Mouse (Mus musculus) thymus, postnatal 25 days (tissue): ENCODE measurements at regions not wholly inside any gene's neighbourhood (a gene's known extent, or its start where the extent isn't known, plus 50 kb on each side); places are given as distances from the start of the nearest gene placed in this dataset.

Experiments used
- DNase-seq: peaks from one replicate; pipeline ENCODE4 v3.0.0; 2022

DNA sequence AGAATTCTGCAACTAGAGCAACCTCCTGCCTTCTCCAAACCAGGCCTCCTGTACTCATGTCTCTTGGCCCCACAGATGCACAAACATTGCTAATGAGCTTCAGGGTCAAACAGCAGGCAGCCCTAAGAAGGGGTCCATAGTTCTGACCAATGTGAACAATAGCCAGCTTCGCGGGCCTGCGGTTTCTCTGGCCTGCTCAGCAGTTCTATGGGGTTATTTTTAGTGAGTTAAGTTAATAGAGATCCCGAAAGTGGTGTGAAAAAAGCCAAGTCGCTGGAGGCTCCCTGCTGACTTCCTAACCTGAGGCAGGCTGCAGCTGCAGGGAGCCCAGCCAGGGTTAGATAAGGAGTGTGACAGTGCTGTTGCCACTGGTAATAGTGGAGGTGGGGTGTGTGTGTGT, 106.6 kb downstream of the Pdcd6ip start:
- no peak for DNase-seq

DNA sequence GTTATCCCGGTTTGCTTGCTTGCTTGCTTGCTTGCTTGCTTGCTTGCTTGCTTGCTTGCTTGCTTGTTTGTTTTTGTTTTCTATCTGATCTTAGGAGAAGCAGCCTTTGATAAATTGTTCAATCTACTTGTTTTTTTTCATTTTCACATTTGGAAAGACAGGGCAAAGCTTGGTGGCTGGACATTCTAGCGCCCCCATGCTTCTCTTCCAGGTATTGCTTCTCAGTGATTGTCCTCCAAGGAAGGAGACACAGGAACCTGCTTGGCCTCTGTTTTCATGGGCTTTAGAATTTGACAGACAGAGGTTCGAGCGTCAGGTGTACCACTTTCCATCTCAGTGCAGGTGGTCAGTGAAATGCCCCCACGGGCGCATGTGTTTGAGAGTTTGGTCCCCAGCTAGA, 120.8 kb downstream of the Pdcd6ip start:
- no peak for DNase-seq

DNA sequence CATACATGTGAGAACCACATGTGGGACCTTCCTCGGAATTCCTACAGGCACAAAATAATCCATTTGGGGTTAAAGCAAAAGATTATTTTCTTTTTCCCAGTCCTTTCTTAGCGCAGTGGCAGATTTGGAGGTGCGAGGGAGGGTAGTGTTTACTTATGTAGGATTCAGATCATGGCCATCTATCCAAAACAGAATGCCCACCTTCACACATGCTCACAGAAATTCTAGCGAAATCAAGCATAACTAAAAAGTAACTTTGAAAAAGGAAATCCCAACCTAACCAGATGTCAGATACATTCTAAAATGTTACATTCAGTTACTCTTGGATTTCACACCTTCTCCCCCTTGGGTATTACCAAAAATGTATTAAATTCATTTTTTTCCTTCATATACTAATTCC, 121.6 kb downstream of the Pdcd6ip start:
- DNase-seq, result no peak

DNA sequence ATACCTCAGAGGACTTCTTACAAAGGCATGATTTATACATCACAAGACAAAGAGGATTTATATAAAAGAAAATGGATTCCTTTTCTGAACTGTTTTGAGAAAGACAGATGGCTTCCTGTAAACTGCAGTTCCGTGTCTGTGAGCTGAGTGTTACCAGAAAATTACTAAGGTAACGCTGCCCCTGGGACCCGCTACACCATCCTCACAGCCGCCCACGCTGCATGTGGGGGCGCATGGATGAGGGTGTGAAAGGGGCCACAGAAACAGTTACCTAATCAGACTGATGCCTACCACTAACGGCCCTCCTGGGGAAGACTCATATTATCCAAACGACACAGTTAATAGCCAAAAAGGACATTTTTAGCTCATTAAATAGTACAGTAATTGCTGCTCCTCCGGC, 129.8 kb downstream of the Pdcd6ip start:
- no peak for DNase-seq

DNA sequence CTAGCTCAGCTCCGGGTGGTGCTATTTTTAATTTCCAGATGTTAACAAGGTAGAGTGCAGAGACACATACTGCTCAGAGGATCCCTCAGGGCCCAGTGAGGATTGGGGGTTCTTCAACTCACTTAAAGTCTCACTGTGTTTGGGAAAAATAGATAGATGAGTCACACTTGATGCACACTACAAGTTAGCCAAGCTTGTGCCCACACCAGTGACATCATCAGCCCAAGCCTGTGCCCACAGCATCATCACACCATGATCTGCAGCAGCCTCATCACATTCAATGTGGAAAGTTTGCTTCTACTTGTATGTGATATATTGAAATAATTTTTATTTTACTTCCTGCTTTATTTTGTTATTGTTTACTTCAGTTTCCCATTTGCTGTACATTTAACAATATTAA, 139.2 kb downstream of the Pdcd6ip start:
- no peak for DNase-seq

DNA sequence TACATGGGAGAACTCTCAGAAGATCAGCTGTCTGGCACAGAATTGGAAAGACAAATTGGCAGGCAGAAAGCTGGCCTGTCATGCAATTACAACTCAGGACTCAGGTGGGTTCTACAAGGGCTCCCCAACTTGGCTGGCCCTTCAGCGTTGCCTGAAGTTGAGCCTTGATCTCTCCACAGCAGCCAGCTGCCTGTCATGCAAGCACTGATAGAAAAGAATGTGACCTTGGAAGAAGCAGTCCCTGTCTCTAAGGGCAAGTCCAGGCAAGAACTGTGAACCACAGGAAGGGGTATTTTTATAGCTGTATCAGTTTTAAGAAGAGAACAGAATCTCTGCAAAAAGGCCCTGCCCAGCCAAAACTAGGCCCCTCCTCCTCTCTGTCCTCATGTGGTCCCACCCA, 140.4 kb downstream of the Pdcd6ip start:
- DNase-seq, result no peak

DNA sequence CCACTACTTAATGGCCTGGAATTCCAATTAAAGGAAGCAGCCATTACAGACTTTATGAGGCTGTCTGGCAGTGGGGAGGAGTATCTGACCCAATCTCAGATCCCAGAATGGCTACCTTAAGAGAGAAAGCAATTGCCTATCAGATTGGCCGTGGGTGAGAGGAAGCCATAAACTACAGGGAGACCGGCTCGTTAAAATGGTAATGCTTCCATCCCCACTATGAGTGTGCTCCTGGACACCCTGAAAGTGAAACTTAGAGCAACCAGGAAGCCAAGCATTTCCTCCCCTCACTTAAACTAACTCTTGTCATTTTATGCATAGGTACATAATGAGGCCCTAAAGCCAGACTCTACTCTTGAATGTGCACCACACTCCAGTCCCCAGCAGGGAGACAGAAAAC, 141.4 kb downstream of the Pdcd6ip start:
- DNase-seq, result no peak

DNA sequence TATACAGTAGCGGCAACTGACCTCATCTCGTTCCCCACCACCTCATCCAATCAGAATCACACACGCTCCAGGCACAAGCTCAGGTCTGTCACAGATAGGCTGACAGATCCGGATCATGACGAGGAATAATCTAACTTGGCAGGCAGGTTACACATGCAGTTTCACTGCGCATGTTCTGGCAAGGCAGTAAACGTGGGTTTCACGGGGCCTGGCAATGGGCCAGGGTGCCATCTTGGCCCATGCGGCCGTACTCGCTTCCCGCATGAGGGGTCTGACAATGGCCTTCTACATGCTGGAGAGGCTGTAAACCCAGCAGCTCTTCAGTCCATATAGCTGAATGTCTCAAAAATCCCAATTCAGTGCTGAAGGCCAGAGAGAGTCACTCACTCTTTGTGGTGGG, 154.1 kb downstream of the Pdcd6ip start:
- DNase-seq, result no peak

DNA sequence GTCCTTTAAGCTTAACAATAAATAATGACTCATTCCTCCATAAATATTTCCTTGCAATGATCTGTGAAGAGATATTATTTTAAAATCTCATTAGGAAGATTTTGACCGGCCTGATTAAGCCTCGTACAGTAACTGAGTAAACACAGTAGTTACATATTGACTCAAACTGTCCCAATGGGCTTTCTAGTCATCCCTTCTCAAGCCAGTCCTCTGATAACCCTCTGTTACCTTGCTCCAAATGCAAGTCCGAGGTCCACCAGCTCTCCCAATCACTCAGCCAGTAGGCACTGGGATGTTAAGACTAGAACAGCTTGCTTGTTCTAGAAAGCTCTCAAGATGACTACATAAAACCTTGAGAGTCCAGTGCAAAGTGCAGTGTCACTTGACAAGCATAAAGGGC, 160.6 kb downstream of the Pdcd6ip start:
- DNase-seq, result no peak

DNA sequence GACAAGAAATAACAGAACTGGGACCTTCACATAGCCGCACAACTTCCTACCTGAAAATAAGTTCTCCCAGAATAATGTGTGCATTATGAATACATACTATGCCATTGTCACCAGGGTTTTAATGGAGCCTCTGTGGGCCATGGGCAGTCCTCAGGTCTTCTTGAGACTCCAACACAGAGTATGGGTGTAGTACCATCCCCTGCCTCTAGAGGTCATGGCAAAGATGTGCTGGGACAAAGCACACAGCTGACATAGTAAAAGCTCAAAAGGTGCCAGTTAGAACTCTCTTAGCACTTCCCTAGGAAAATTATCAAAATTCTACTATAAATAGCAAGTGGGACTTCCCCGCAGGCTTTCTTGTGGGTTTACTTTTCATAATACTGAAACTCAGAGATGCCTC, 179.5 kb downstream of the Pdcd6ip start:
- DNase-seq, result peak; percentile 6

DNA sequence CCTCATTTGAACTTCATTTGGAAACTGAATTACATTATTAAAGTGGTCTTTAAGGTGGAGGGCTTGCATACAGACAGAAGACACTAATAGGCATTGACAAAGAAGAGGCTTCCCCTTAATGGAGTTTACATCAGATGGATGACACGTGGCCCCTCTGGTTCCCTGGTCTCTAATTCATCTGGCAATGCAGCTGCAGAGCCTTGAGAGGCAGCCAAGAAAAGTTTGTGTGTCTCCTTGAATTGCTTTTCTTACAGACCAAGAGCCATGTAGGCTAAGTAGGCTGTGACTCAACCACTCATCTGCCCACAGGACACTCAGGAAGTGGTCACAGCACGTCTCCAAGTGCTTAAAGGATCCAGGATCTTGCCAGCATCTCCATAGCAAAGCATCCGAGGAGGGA, 183.8 kb downstream of the Pdcd6ip start:
- DNase-seq, result no peak

DNA sequence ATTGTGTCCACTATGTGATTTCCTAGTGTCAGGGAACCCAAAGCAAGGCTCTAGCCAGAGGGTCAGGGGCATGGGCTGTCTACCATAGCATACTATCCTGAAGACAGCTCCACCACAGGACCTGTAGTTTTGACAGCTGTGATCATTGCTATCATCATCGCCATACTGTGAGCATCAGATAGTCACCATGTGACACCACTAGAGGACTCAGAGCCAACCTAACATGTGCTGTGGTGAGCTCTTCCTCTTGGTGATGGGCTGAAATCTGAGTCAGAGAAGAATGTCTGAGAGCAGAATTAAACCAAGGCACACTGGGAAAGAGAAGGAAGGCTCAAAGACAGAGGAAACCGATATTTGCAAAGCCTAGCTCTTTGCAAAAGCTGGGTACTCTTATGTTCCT, 184.9 kb downstream of the Pdcd6ip start:
- no peak for DNase-seq

DNA sequence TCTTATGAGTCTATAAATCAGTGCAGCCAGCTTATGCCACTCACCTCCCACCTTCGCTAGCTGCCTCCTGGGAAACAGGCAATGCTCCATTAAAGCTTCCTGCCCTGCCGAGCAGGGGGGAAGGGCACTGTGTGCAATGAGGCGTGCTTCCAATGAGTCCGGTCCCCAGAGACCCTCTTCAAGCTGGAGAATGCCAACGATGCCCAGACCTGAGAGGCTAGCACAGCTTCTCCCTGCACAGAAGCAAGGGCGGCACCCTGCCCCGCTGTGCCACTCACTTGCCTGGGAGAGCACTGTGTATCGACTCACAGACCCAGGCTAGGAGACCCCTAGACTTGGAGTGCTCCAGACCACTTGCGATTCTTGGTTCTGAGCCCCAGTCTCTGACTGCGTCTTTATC, 188.3 kb downstream of the Pdcd6ip start:
- DNase-seq, result no peak

DNA sequence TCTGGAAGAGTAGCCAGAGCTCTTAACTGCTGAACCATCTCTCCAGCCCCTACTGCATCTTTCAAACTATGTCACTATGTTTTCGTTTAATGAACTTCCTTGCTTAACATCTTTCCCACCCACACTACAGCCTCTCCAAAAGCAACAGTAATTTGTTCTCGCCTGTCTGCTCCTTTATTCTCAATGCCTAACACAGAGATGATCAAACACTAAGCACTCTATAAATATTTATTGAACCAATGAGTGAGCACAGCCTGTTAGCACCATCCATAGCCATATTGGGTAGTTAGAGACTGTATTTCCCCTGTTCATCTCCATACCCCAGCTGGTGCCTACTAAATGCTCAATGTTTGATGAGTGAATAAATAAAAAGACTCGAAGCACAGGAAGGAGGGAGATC, 189.6 kb downstream of the Pdcd6ip start:
- no peak for DNase-seq

DNA sequence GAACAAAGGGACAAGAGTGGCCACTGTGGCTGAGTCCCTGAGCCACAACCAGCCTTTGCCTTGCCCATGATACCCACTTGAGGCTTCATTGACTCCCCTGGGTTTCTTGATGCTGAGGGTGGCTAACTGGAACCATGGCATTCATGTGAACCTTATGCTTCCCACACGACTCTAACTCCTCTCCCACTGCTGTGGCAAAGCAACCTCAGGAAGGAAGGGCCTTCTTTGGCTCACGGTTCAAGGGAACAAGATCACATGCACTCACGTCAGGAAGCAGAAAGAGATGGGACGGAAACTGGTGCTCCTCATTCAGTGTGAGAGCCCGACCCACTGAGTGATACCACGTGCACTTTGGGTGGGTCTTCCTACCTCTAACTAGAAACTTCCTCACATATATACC, 190.3 kb downstream of the Pdcd6ip start:
- DNase-seq, result no peak

DNA sequence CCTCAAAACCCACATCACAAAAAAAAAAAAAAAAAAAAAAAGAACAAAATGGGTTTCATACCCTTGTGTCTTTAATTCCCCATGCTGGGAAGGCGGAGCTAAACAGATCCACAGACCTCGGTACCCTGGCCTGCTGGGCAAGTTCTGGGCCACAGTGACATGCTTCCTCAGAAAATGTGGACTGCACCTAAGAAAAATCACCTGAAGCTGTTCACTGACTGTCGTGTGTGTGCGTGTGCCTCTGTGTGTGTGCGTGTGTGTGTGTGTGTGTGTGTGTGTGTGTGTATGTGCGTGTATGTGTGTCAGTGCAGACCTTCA, 192.4 kb downstream of the Pdcd6ip start:
- no peak for DNase-seq

DNA sequence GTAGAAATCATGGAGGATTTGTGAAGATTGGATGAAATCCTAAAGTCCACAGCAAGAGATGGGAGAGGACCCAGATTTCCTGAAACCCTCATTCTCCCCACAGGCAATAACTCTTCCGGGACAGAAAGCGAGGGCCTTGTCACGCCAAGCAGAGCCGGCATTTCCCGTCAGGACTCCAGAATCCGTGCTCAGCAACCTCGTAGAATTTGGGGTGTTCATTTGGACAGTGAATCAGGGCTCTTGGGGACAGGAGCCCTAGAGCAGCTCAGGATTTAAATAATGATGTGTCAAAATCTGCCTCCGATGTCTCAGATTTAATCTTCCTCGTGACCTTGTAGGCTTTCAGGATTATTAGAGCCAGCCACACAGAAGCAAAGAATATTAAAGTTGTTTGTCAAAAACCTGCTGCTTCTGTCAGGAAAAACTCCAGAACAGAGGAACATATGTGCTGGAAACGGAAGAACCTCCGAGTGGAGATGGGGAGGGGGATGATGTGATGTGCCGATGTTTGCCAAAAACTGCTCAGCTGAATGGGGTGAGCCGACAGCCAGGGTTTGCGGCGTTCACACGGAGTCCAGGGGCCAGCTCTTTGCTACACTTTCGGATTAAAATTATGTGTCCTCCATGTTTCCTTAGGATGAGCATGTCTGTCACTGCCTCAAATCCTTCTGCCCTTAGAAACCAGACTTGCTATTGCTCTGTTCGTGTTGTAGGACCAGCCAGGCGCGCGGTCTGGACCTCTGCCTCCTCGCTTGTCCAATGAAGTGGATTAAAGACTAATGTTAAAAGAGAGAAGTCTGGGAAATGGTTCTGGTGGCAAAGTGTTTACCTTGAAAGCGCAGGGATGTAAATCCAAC, 193.0 kb downstream of the Pdcd6ip start:
- DNase-seq, result no peak

DNA sequence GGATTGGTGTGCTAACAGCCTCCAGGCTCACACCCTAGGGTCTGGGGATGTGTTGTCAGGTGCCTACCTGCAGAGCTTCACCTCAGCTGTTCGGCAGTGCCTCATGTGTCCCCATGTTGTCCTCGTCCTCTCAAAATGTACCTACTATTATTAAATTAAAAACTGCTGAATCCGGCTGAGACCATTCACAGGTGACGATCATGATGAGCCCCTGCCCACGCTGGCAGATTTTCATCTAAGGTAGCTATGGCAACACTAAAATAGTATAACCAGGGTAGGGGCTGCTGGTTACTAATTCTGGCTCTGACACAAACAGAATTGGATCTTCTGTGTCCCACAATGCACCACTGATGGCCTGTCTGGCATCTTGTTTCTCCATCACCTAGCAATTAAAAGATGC, 196.8 kb downstream of the Pdcd6ip start:
- DNase-seq, result no peak

DNA sequence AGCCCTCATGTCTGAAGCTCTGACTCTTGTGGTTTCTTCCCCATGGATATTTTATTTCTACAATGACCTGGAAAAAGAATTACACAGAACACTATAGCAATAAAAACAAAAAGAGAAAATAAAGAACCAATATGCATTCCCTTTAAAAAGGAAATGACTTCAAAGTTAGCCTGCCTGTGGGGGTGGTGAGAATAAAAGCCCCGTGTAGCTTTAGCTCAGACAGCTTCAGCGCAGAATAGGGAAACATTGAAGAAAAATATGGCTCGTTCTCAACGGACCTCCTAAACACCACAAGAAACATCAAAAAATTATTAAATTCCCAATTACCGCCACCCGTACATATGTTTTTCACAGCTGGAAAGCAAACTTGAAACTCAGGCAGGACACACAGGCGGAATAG, 198.7 kb downstream of the Pdcd6ip start:
- DNase-seq, result no peak

DNA sequence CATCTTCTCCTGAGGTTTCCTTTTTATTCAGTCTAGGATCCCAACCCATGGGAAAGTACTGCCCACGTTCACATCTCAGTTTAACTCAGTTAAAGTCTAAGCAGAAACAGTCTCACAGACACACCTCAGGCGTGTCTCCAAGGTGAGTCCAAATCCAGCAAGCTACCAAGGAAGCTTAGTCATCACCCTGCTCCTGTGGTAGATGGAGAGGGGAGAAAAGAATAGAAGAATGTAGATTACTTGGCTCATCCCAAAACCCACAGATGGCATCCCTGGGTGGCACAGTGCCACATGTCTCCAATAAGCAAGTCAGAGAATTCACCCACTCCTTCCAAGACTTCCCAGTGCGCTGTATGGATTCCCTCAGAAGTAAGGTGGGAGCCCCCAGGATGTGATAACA, 199.2 kb downstream of the Pdcd6ip start:
- no peak for DNase-seq

DNA sequence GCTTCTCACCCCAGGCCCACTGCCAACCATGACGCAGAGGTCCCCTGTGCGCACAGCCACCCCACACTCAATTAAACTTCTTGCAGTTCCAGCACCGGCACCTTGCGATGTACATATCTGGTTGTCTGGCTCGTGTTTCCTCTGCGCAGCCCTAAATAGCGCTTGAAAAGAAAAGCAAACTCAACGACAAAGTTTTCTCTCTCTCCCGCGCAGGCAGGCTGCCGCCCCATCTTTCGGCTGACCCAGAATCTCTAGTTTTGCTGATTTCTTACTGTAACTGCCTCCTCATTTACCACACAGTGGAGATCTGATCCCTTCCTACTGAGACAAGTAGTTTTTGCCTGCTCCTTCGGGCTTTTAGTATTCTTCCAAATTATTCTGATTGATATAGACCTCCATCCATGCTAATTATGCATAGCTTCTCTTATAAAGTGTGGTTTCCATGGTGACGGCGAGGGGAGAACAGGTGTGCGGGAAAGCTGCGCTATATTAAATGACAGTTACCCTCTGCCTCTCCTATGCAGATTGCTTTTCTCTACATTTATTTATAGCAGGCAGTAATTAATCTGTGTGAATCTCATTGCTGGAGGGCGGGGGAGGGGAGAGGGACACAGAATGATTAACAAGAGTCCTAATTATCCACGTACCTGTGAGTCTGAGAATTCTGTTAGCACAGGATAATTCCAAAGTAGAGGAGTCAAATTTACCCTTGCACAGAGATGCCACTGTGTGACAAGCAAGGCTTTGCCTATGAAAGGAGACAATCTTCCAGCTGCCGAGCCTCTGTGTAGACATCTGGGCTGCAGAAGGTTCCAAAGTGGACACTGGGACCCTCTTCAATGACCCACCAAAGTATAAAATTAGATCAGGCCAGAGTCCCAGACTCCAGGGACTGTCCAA, 200.2 kb downstream of the Pdcd6ip start:
- no peak for DNase-seq

DNA sequence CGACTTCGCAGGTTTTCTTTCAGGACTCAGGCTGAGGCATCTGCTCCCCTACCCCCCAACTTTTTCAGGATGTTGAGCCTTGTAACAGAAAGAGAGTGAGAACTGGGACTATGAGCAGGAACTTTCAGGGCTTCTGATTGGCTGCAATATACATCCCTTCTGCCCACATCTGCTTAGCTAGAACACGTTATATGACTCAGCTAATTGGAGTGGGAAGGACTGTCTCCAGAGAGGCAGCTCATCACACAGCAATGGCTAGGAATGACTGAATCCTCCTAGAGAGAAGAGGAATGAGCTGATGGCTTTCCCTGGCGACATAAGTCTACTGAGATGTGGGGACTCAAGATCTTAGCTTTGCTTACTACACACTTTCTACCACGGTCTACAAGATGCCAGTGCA, 208.8 kb downstream of the Pdcd6ip start:
- DNase-seq, result no peak

DNA sequence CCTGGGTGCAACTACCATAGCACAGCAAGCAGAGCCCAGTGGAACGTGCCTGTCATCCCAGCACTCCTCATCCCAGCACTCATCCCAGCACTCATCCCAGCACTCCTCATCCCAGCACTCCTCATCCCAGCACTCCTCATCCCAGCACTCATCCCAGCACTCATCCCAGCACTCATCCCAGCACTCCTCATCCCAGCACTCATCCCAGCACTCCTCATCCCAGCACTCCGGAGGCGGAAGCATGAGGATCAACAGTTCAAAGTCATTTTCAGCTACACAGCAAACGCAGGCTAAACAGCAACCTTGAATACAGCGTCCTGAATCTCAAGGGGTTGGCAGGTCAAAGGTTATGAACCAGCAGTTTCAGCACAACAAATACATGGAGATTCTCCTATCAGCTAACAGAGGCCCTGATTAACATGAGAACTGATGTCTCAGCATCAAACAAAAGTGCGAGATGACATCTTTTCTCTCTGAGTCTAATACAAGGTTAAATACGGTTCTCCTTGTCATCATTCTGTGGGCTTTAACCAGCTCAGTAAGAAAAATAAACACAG, 211.8 kb downstream of the Pdcd6ip start:
- DNase-seq, result no peak

DNA sequence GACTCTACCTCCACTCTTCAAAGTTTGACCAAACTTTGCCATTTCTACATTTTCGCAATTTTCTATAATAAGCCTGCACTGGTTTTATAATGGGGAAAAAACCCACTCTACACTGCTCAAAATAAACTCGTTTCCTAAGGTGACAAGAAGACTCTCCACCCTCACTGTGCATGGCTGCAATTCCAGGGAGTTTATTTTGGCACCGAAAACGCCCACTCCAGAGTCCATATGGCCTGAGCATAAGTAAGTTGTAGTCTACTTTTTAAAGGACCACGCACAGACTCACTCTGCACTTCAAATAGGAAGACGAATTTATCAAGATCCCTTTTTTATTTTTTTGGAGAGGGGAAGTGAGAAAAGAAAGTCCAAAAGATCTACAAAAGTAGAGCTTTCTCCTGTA, 219.4 kb downstream of the Pdcd6ip start:
- DNase-seq, result no peak
